Mouse (Mus musculus) fibroblast of lung, adult 2 months (primary cell): Measurements from ENCODE around the gene Ube2c.
"Not testable (repeated sequence)": the region's sequence is repeated elsewhere in the genome, so short reads cannot be mapped to it uniquely, and the experiment has no call there.

ENCODE experiments used
- DNase-seq: peaks from one replicate; pipeline ENCODE4 v3.0.0-alpha.2; 2011; ENCODE audit warnings: low read depth

The Ube2c gene

DNA sequence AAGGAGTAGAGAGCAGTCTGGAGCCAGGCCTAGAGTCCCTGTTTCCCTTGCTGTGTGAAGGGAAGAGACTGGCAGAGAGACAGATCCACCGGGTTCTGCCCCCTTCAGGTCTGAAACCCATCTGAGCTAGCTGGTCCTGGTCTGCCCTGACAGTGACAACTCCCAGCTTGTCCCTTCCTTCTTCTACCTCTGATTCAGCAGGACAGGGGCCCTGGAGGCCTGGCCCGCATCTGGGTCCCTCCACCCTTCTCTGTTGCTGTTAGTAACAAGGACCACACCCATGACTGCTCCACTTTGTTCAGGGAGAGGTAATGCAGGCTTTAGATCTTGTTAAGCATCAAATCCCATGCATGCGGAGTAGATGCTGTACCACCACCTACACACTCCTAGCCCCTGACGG lies 18.7 kb downstream of the Ube2c start:
- no peak for DNase-seq

DNA sequence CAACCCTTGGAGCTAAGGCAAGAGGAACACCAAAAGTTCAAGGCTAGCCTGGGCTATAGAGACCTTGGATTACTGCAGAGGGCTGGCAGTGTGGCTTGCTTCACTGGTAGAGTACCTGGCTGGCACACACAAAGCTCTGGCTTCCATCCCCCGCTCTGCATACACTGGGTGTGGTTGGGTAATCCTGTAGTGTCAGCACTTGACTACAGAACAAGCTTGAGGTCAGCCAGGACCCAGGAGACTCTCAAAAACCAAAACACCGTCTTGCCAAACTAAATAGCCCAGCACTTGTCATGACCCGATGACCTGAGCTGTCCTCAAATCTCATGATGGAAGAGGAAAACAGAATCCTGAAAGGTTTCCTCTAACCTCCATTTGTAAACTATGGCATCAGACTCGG lies 20.8 kb downstream of the Ube2c start:
- no peak for DNase-seq

GRCm38 (mm10) chr2:164791841-164792261 lies 22.2 kb downstream of the Ube2c start:
- DNase-seq, result no peak

DNA sequence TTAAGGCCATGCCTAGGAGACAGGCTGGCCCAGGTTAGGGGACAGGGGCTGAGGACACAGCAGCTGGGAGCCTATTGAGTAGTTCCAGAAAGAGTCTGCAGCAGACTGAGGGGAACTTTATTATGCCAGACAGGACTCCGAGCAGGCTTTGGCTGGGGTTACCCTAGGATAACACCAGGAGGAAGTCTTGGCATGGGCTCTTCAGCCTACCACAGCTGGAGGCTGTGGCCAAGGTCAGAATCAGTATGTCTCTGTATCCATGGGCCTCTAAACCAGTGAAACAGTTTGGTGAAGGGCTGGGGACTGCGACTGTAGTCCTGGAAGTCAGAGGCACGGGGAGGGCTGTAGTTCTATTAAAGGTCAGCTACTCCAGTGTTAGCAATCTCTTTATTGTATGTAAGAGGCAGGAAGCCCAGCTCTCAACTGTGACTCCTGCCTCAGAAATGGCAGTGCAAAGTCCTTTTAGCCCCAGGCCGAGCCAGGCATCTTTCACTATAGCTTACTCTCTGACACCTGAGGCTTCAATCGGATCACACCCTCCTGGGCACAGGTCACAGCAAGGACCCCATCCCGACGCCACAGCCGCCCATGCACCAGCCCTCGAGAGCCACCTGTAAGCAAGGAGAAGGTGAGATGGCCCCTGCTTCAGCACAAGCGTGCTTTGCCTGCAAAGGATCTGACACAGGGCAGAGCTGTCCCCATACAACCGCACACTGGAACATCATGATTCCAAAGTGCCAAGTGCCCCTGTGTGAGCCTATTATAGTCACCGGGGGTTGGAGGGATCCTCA lies 22.9 kb downstream of the Ube2c start:
- DNase-seq, result no peak

DNA sequence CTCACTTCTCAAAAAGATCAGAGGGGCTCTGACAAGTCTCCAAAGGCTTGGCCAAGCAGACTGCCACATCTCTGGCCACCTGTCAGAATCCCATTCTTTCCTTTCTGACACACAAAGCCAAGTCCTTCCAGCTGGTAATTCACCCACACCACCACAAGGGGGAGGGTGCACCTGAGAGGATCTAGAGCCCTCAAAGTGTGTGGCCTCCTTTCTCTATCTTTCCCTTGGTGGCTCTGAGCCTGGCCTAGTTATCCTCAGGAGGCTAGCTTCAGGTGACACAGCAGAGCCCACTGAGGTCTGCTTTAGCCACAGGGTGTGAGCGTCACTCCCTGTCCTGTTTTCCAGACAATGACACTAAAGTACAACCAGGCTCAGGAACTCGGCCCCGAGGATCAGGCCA lies 23.5 kb downstream of the Ube2c start:
- no peak for DNase-seq

- no peak for DNase-seq
These were observed 24.1 kb downstream of the Ube2c start for GRCm38 (mm10) chr2:164793772-164794171.

- DNase-seq, result peak; percentile 70
These were observed 24.6 kb downstream of the Ube2c start for GRCm38 (mm10) chr2:164794293-164794692.

DNA sequence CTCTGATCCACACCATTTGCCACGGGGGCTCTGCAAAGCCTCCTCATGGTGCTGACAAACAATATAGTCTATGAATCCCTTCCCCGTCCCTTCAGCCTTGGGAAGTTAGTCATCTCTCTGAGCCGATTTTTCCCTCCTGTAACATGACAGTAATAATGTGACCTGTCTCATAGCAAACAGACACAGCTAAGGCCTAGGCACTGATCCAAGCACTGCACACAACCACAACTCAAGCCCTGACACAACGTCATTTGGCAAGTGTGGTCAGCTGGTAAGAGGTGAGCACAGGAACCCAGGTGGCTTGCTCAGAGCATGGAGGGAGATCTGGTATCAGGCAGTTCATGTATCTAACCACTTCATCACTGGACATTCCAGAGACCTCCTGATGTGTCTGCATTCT lies 26.2 kb downstream of the Ube2c start:
- no peak for DNase-seq

- DNase-seq, result not testable (repeated sequence)
These were observed 28.9 kb downstream of the Ube2c start for GRCm38 (mm10) chr2:164798554-164798953.

- DNase-seq, result no peak
These were observed 30.7 kb downstream of the Ube2c start for GRCm38 (mm10) chr2:164800252-164801004.

DNA sequence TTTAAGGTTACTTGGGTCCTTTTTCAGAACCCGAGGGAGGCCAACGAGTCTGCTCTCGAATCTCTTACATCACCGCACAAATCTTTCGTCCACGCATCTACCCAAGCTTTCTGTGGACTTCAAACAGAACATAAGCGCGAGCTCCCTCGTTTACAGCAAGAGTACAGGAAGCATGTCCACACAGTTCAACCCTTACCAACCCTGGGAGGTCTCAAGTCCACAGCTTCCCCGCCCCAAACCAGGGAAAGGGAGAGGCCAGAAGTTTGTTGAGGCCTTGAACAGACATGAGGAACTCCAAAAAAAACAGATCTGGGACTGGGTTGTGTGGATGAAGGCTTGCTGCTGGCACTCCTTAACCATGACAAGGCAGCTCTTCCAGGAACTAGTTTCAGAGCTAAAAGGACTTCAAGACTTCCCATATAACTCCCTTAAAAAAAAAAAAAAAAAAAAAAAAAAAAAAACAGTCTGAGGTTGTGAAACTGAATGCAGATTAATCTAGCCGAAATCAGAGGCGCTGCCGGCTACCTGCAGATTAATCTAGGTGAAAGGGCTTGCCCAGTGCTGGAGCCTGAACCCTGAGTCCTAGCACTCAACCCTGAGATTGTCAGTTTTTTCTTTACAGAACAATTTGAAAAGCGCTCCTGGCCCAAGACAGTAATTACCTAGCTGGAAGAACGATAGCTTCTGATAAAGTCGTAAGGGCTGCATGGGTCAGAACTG lies 33.7 kb downstream of the Ube2c start:
- DNase-seq, result no peak

DNA sequence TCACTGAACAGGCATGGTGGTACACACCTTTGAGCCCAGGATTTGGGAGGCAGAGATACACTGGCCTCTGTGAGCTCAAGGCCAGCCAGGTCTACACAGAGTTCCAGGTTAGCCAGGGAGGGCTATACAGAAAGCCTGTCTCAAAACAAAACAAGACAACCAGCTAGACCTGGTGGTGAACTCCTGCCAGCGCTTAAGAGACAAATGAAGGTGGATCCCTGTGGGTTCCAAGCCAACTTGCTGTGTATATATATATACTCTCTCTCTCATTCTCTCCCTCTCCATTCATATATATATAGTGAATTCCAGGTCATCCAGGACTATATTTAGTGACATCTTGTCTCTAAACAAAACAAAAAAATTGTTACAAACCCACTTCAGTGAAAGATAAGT lies 34.2 kb downstream of the Ube2c start:
- DNase-seq, result no peak

DNA sequence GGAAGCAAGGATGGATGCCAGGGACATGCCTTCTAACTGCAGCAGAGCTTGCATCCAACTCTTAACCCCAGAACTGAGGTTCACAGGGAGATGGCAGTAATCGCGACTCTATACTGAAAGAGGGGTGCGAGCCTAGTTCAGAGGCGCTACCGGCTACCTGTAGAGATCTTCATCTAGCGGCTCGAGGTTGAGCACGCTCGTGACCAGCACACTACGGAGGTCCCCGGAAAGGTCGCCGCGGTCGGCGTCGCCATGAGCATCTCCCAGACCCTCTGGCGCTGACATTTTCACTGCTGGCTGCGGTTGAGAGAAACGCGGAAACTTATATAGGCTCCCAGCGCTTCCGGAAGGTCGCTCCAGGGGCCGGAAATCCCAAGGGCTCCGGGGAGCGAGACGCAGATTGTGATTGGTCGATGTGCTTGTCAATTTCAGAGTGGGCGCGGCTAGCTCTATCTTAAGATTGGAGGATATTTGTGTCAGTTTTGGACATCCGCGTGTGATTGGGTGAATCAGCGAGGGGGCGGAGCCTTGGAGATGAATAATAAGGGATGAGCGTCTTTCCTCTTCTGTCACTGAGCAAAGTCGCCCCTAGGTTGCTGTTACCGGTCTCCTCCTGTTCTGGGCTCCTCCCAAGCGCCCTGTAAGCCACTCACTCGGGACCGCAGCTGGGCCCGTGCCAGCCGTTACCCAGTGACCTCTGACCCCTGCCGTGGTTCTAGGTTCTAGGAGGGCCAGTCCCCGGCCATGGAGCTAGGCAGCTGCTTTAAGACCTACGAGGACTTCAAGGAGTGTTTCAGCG lies 35.0 kb downstream of the Ube2c start, which contains the start of the genes Acot8 and Zswim3:
Acot8 (minus strand) TSS at position 350 of the 799 bp plus-strand sequence.
Zswim3 (plus strand) TSS at position 566 of the 799 bp plus-strand sequence.
- peak; percentile 91 for DNase-seq

DNA sequence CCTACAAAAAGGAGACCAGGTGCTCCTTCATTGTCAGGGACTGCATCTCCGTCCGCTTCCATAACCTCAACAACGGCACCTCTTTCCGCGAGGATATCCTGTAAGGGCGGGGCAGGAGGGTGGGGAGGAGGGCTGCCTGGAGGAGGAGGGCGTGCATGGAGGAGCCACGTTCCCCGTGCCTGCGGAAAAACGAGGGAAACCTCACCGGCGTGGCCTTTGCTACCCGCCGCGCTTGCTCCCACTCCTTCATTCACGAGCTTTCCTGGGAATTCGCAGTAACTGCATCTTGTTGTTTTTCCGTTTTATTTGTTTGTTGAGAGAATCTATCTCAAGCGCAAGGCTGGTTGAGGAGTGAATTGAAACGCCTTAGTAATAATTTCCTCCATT lies 35.6 kb downstream of the Ube2c start:
- no peak for DNase-seq

- DNase-seq, result no peak
These were observed 36.9 kb downstream of the Ube2c start for GRCm38 (mm10) chr2:164806614-164807013.

- DNase-seq, result no peak
These were observed 43.9 kb downstream of the Ube2c start for GRCm38 (mm10) chr2:164813557-164813956.

GRCm38 (mm10) chr2:164815348-164815747 lies 45.6 kb downstream of the Ube2c start:
- no peak for DNase-seq

GRCm38 (mm10) chr2:164815821-164816220 lies 46.1 kb downstream of the Ube2c start:
- DNase-seq, result no peak

DNA sequence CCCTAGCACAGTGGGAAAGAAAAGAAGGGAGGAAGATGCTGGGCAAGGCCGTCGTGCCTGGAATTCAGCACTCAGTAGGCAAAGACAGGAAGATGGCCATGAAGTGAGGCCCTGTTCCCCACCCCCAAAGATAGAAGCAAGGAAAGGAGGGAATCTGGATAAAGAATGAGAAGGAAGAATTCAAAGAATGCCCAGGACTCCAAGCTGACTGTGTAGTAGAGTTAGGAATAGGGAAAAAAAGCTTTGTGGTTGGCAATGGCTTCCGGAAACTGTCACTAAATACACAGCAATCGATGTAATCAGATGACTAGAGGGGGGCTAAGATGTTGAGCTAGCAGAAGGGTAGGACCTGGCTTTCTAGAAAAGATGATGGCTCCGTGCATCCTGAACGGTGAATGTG lies 47.5 kb downstream of the Ube2c start:
- no peak for DNase-seq

DNA sequence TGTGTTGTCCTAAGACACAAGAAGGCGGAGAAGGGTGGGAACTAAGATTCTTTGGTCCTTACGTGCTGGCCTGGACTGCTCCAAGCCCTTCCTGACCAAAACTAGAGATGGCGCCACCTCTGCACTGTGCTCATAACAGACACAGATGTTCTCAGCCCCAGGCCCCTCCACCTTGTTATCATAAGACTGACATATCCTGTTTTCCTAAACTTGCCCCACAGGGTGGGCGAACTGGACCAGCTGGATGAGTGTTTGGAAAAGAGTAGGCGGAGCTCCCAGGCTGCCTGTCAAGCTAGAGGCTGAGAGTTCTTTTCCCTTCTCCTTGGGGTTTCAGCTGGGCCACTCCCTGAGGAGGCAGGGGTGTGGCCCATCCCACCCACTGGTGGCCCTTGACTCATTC lies 48.0 kb downstream of the Ube2c start:
- no peak for DNase-seq

DNA sequence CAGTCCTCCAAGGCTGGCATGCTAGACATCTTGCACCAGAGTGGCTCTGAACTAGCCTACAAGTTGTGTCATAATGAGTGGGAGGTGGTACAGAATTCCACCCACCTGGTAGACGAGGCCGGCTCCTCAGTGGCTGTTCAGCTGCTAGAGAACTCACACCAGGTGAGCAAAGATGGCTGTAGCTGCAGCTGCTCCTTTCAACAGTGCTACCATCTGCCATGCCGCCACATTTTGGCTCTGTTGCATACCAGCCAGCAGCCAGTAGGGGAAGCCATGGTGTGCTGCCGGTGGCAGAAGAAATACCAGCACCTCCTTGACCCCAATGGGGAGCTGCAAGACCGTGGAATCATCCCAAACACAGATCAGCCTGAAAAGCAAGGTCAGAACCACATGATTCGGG lies 51.4 kb downstream of the Ube2c start:
- no peak for DNase-seq

GRCm38 (mm10) chr2:164822636-164823165 lies 53.0 kb downstream of the Ube2c start, which contains the start of gene Zswim1:
TSS of gene Zswim1 (plus strand) at chr2:164822686.
- peak; percentile 97 for DNase-seq
